Mouse (Mus musculus): ENCODE data around the gene Islr2. TPM values are rescaled to one million over a fixed set of nuclear protein-coding genes. Genes with fewer than 3 reads are reported as not detected.

Gene Islr2
- total RNA-seq (2023): 3.1 TPM

GRCm38 (mm10) chr9:58203516-58204447, at the start of gene Islr2, which contains the start of gene Islr:
Gene Islr2 (minus strand): TSS chr9:58204319.
Gene Islr (minus strand): TSS chr9:58204306.

GRCm38 (mm10) chr9:58253033-58253804, 49.1 kb upstream of the Islr2 start, which contains the start of gene Stoml1:
Gene Stoml1 (plus strand): TSS chr9:58253164.

GRCm38 (mm10) chr9:58249592-58250192, 45.6 kb upstream of the Islr2 start, which contains the start of gene Pml:
Gene Pml (minus strand): TSS chr9:58249786.

Other genes starting within 250 kb of the Islr2 start
- 0.67 TPM for gene Cyp11a1, start 197.9 kb downstream of the Islr2 start, total RNA-seq (2023)
- gene Stra6, start 140.5 kb downstream of the Islr2 start, total RNA-seq (2023): 0.21 TPM
- gene Ccdc33, start 85.5 kb downstream of the Islr2 start, total RNA-seq (2023): not detected
- gene Islr, start within 50 bp of the Islr2 start, total RNA-seq (2023): not detected
- gene Pml, start 45.5 kb upstream of the Islr2 start, total RNA-seq (2023): 87.8 TPM
- 23.8 TPM for gene Stoml1, start 48.8 kb upstream of the Islr2 start, total RNA-seq (2023)
- gene Loxl1, start 108.9 kb upstream of the Islr2 start, total RNA-seq (2023): not detected
- gene Tbc1d21, start 166.1 kb upstream of the Islr2 start, total RNA-seq (2023): not detected

Measured in CD4-positive naive resting alpha-beta T cell, adult 76 days (primary cell).